Mouse (Mus musculus): Measurements from ENCODE around the gene Nsa2. TPM values are rescaled to one million over a fixed set of nuclear protein-coding genes. Genes with fewer than 3 reads are reported as not detected.

The Nsa2 gene
- total and polyA plus RNA-seq, 3 experiments = 130 to 245 (median 200) TPM

DNA sequence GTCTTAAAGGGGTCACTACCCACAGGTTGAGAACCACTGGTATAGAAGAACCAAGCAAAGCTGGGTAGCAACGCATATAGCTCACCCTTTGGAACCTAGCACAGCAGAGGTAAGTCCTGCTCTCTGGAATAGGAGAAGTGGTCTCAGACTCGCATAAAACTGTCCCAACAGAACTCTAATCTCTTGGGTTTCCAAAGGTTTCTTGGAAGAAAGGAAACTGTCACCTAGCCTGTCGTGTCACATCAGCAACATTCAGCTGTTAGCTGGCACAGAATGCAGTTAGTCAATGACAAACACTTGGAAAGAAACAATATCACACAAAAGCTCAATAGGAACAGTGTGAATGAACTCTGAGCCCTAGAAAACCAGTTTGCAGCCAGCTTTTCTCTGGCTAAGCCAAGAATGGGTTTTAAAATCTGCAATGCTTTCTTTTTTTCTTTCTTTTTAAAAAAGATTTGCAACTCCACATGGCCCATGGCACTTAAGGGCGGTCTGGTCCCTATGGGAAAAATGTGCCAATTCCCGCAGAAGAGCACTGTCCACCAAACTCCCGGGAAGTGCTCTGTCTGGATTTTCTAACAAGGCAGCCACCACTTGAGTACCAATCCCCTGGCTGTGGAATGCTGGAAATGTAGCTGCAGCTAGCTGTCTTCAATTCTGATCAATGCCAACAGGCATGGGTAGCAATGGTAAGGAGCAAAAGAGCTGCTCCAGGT, 42.5 kb upstream of the Nsa2 start (continued):
- TF ChIP-seq ZNF384 (IDR thresholded peaks at IDR 0.05; ENCODE audit: low read depth, low read length) (no peak), BHLHE40 (IDR thresholded peaks at IDR 0.05; ENCODE audit: borderline replicate concordance, low read depth, low read length) (no peak)

DNA sequence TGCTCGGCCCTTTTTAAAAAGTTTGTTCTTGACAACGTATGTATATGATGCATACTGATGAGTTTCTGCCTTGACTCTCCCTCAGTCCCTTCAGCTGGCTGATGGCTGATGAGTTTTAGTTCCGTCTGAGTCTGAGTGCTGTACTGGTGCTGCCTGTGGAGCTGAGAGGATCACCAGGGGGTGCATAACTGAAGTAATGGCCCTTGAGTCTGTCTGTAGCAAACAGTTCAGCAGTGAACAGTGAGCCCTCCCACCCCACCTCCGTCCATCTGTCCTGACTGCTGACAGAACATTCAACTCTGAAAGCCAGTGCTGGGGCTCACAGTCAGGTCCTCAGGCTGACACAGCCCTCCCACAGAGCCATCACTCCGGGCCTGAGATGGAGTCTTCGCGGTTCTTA, 41.2 kb upstream of the Nsa2 start:
- TF ChIP-seq ETS1 (IDR thresholded peaks at IDR 0.05; ENCODE audit: low read depth, low read length) = no peak
- no peak for TF ChIP-seq GATA1 (IDR thresholded peaks at IDR 0.05; ENCODE audit: low read depth, low read length)
- no peak for TF ChIP-seq MXI1 (IDR thresholded peaks at IDR 0.05; ENCODE audit: low read depth, low read length)
- no peak for TF ChIP-seq ELF1 (IDR thresholded peaks at IDR 0.05; ENCODE audit: low read depth, low read length)
- TF ChIP-seq JUND (IDR thresholded peaks at IDR 0.05; ENCODE audit: low read depth, low read length) = no peak
- TF ChIP-seq TCF12 (IDR thresholded peaks at IDR 0.05; ENCODE audit: low read depth, low read length) = no peak
- no peak for TF ChIP-seq POLR2AphosphoS5 (IDR thresholded peaks at IDR 0.05; ENCODE audit: borderline replicate concordance, low read depth, low read length)
- no peak for TF ChIP-seq E2F4 (IDR thresholded peaks at IDR 0.05; ENCODE audit: borderline replicate concordance, low read depth, low read length)
- TF ChIP-seq BHLHE40 (IDR thresholded peaks at IDR 0.05; ENCODE audit: borderline replicate concordance, low read depth, low read length) = no peak
- no peak for TF ChIP-seq ZNF384 (IDR thresholded peaks at IDR 0.05; ENCODE audit: low read depth, low read length)
- TF ChIP-seq TBP (IDR thresholded peaks at IDR 0.05; ENCODE audit: low read depth, low read length) = no peak
- no peak for TF ChIP-seq CTCF (IDR thresholded peaks at IDR 0.05 in 2 of 3, conservative IDR thresholded peaks at IDR 0.05 in 1 of 3; ENCODE audit: control insufficient read depth in 1 of 3, insufficient read depth in 1 of 3, low read depth in 2 of 3, low read length in 3 of 3, poor library complexity in 1 of 3, severe bottlenecking in 1 of 3)
- Histone ChIP-seq H3K79me2 (ENCODE audit: control insufficient read depth, insufficient read depth, low read length, poor library complexity) (no peaks in the 10 kb centered on the region), H3K36me3 (ENCODE audit: control insufficient read depth in 1 of 2, insufficient read depth in 2 of 2, low read length in 2 of 2) (peaks cover 0 to 5% of the 10 kb centered on the region in 2 experiments; a peak in 2 of 4 replicates), H3K4me1 (ENCODE audit: control insufficient read depth in 1 of 2, insufficient read depth in 2 of 2, low read length in 2 of 2) (no peaks in the 10 kb centered on the region), H3K9ac (ENCODE audit: control insufficient read depth, low read depth, low read length, poor library complexity, severe bottlenecking) (no peak overlapping the region), H3K4me3 (ENCODE audit: control insufficient read depth in 1 of 2, insufficient read depth in 1 of 2, low read depth in 2 of 2, low read length in 2 of 2) (no peak overlapping the region), H3K9me3 (replicated peaks; ENCODE audit: insufficient read depth, low read length) (no peaks in the 10 kb centered on the region), H3K27me3 (ENCODE audit: control insufficient read depth in 1 of 2, insufficient read depth in 2 of 2, low read length in 2 of 2) (no peaks in the 10 kb centered on the region), H3K27ac (ENCODE audit: control insufficient read depth, low read depth, low read length) (no peak overlapping the region)
- DNase-seq (ENCODE audit: low read depth, low spot score) = no peak

DNA sequence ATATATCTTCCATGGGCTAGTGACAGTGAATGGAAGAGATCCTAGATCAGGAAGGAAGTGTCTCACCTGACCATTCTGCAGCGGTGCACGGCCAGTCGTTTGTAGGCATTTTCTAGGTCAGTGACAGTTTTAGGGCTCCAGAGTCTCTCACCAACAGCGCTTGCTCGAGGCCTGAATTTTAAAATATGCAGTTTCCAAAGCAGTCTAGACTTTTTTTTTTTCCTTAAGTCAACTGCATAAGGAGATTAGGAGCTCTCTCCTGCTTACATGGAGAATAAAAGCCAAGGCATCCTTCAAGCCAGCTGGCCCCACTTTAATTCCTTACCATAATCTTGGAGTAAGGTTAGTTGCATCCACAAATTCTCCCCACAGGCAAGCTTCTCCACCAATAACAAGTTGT, 39.0 kb upstream of the Nsa2 start:
- H3K4me3 ChIP-seq (ENCODE audit: control insufficient read depth in 1 of 2, insufficient read depth in 1 of 2, low read depth in 2 of 2, low read length in 2 of 2) = no peak overlapping the region
- no peak overlapping the region for H3K9ac ChIP-seq (ENCODE audit: control insufficient read depth, low read depth, low read length, poor library complexity, severe bottlenecking)
- H3K4me1 ChIP-seq (ENCODE audit: control insufficient read depth in 1 of 2, insufficient read depth in 2 of 2, low read length in 2 of 2) = no peaks in the 10 kb centered on the region
- no peak for TF ChIP-seq POLR2AphosphoS2 (IDR thresholded peaks at IDR 0.05; ENCODE audit: low read length)
- TF ChIP-seq ZKSCAN1 (IDR thresholded peaks at IDR 0.05; ENCODE audit: low read depth, low read length) = no peak
- TF ChIP-seq NELFE (IDR thresholded peaks at IDR 0.05; ENCODE audit: low read depth, low read length) = no peak
- TF ChIP-seq CTCF (IDR thresholded peaks at IDR 0.05 in 2 of 3, conservative IDR thresholded peaks at IDR 0.05 in 1 of 3; ENCODE audit: control insufficient read depth in 1 of 3, insufficient read depth in 1 of 3, low read depth in 2 of 3, low read length in 3 of 3, poor library complexity in 1 of 3, severe bottlenecking in 1 of 3) = no peak
- TF ChIP-seq TCF12 (IDR thresholded peaks at IDR 0.05; ENCODE audit: low read depth, low read length) = no peak
- TF ChIP-seq RCOR1 (IDR thresholded peaks at IDR 0.05; ENCODE audit: low read depth, low read length) = no peak
- TF ChIP-seq E2F4 (IDR thresholded peaks at IDR 0.05; ENCODE audit: borderline replicate concordance, low read depth, low read length) = no peak
- no peak for TF ChIP-seq MYB (IDR thresholded peaks at IDR 0.05; ENCODE audit: low read depth, low read length)
- TF ChIP-seq MAZ (IDR thresholded peaks at IDR 0.05; ENCODE audit: low read depth, low read length) = no peak
- H3K79me2 ChIP-seq (ENCODE audit: control insufficient read depth, insufficient read depth, low read length, poor library complexity) = no peaks in the 10 kb centered on the region
- H3K27me3 ChIP-seq (ENCODE audit: control insufficient read depth in 1 of 2, insufficient read depth in 2 of 2, low read length in 2 of 2) = no peaks in the 10 kb centered on the region
- H3K36me3 ChIP-seq (ENCODE audit: control insufficient read depth in 1 of 2, insufficient read depth in 2 of 2, low read length in 2 of 2) = peaks cover 0 to 8% of the 10 kb centered on the region in 2 experiments; a peak in 2 of 4 replicates
- no peak for DNase-seq (ENCODE audit: low read depth, low spot score)
- no peak overlapping the region for H3K27ac ChIP-seq (ENCODE audit: control insufficient read depth, low read depth, low read length)
- H3K9me3 ChIP-seq (replicated peaks; ENCODE audit: insufficient read depth, low read length) = no peaks in the 10 kb centered on the region

All from MEL (cell line).